Mouse (Mus musculus) cerebellum, postnatal 4 days (tissue): Measurements from ENCODE around the gene Ifitm6.
"Not testable (repeated sequence)": the region's sequence is repeated elsewhere in the genome, so short reads cannot be mapped to it uniquely, and the experiment has no call there.

Source experiments
- DNase-seq, 2 experiments: peaks; one replicate each; pipeline ENCODE4 v3.0.0; 2022; ENCODE audit warnings: low spot score in 2 of 2, mixed read lengths in 1 of 2

The Ifitm6 gene

DNA sequence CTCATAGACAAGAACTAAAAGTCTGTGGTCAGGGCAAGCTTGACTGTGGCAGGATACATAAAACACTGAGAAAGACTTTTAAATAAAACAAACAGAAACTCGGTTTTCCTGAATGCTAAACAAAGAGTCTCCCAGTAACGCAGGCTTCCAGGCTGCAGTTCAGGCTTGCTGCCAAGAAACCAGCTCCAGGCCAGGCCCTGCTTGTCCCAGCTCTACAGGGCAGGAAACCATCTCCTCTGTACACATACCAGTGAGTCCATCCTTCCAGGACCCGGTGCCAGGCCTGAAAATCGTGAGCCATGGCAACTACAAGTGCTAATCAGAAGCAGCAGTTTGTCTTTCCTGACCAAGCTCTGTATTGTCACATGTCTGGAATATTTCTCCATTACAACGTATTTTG lies 23.9 kb upstream of the Ifitm6 start:
- DNase-seq: peak; percentile 37 to 65

DNA sequence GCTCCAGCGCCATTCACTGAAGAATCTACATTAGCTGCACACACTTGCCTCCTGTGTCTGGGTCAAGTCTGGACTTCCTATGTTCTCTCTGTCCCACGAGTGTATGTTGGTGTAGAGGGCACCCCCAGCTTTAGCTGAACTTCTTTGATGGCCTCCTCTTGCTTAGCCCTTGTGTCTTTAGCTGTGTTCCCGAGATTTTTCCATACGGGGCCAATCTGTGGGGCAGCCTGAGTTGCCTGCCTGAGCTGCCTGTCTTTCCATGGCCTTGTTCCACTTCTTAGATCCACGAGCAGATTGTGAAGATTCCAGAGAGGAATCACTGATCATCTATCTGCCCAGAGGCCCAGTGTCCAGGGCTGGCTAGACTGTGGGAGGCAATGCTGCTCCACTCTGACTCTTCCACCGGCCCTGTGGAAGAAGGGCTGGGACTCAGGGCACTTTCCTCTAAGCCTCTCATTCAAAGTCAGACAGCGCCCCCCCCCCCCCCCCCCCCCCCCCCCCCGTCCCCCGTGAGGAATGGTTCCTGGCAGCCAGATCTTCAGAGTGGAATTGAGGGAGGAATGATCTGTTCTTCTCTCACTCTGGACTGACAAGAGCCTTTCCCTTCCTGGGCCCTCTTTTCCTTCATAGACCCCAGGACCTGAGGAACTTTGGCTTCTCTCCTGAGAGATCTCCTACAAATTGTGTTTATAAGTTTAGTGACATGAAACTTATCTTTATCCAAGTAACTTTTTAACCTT lies 23.3 kb upstream of the Ifitm6 start:
- no peak for DNase-seq

DNA sequence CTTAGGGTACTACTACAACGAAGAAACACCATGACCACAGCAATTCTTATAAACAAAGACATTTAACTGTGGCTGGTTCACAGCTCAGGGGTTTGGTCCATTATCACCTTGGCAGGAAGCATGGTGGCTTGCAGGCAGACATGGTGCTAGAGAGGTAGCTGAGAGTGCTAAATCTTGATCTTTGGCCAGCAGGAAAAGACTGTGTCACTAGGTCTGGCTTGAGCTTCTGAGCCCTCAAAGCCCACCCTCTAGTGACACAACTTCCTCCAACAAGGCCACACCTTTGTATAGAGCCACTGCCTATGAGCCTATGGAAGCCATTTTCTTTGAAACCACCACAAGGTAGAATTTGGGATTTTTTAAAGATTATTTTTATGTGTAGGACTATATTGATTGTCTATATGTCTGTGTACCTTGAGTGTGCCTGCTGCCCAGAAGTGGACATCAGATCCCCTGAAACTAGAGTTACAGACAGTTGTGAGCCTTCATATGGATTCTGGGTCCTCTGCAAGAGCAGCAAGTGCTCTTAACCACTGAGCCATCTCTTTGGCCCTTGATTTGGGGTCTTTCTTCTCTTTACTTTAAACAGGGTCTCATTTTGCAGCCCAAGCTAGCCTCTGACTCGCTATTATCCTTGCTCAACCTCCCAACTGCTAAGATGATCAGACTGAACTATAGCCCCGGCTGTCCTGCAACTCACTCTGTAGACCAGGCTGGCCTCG lies 21.8 kb upstream of the Ifitm6 start:
- DNase-seq: no peak

DNA sequence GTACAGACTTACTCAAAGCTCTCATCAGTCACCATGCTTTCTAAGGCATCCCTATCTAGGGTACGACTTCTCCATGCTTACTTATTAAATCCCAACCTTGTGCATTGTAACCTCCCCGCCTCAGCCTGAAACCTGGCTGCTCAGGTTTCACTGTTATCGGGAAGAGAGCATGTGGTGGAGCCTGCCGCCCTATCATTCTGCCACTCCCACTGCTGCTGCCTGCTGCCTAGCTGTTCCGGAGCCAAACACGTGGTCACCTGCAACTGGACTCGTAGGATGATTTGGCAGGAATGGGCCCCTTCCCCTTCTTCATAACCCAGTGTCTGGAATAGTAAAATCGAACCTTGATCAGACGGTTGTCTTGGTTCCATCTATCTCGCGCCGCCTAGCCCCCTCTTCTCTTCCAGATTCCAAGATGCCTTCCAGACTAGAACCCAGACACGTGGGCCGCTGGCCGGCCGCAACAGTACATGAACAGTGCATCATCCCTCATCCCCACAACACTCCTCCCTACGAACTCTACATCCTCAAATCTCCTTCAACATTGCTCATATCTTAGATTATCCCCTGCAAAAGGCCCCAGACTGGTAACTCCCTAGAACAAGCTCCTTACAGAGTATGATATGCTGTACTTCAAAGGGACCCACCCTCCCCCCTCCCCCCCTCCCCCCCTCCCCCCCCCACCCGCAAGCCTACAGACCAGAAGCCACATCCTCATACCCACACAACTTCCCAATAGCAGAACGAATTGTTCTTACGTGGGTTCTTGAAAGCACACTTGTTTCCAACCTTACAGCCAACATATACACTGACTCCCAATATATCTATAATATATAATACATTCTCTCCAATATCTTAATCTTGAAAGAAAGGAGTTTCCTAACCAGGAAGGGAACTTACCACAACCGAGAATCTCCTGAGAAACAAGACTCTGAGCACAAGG lies 20.6 kb upstream of the Ifitm6 start:
- no peak for DNase-seq

DNA sequence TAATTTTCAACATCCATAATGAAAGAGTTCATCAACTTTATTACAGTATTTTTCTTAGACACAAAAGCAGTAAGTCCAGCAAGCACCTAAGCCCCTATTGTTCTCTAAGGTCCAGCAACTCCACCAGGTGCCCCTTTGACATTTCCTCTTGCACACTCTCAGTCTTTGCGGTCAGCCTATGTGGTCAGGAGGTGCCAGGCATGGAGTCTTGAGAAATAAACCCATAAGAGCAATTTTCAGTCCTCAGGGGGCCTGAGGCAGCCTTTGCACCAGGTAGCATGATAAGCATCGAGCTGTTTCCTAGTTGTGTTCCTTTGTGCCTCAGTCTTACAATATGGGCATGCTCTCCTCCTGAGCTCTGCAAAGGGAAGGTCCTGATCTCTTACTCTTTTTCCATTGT lies 18.9 kb upstream of the Ifitm6 start:
- not testable (repeated sequence) for DNase-seq

DNA sequence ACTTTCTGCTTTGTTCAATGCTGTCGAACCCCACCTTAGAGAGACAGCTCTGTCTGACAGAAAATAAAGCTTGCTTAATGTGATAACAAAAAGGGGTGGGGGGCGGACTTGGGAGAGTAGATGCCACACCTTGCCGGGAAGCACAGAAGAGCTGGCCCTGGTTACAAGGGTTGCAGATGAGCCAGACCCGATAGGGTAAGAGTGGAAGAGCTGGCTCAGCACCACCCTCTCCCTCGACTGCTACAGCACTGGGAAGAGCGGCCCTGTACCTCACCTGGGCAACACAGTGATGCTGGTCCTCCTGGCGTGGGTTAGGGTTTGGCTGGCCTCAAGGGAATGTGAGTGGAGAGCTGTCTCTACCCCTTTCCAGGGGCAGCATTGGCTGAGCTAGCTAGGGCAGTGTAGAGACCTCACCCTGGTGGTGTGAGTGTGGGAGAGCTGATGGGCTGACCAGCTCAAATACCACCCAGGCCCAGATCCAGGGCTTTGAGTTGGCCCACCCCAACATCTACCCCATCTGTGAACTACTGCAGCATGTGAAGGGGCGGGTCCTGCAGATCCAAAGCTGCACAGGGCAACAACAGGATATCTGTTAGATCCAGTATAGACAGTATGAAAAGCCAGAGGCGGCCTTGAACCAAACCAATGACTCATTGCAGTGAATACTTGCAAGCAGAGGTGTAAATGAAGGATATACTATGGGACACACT lies 14.9 kb upstream of the Ifitm6 start:
- no peak for DNase-seq

DNA sequence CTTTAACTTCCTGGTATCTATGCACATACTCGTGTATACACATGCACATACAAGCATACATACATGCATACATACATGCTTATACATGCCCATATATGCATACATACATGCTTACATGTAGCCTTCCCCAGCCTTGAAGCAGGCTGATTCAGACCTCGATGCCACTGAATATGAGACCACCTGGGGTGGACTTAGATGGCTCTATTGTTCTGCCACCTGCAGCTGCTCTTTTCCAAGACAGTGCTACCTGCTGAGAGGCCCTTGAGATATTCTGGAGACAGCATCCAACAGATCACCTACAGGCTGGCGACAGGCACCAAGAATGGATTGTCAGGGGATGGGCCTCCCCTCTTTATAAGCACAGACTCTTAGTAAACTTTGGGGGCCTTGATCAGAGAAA lies 12.7 kb upstream of the Ifitm6 start:
- DNase-seq: no peak

DNA sequence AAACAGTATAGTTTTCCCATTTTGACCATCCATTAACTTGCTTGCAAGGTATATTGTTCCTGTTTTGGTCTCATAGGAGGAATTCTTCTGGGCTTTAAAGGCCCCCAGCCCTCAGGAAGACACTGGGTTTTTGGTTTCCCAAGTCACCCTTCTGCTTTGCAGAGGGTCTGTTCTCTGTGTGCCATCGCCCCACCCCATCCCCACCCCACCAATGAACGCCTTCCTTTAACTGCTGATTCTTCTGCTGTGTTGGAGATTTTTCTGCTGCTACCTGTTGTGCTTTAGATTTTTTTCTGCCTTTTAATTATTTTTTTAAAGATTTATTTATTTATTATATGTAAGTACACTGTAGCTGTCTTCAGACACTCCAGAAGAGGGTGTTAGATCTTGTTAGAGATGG lies 11.1 kb upstream of the Ifitm6 start, which contains the start of gene Gm17387:
Gene Gm17387, plus strand, starts transcription at position 301 of the 400 bp plus-strand sequence.
- no peak for DNase-seq

DNA sequence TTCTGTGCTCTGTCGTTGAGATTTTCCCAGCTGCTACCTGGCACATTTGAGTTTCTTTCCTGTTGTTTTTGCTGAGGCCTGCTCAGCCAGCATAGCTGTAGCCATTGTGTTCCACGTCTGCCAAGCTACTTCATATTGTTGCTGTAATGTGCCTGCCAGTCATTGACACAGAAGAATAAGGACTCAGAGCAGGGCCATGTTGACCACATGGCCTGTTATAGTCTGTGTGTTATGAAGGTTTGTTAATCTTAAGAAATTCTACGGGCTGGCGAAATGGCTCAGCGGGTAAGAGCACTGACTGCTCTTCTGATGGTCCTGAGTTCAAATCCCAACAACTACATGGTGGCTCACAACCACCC lies 9.0 kb upstream of the Ifitm6 start:
- no peak for DNase-seq

DNA sequence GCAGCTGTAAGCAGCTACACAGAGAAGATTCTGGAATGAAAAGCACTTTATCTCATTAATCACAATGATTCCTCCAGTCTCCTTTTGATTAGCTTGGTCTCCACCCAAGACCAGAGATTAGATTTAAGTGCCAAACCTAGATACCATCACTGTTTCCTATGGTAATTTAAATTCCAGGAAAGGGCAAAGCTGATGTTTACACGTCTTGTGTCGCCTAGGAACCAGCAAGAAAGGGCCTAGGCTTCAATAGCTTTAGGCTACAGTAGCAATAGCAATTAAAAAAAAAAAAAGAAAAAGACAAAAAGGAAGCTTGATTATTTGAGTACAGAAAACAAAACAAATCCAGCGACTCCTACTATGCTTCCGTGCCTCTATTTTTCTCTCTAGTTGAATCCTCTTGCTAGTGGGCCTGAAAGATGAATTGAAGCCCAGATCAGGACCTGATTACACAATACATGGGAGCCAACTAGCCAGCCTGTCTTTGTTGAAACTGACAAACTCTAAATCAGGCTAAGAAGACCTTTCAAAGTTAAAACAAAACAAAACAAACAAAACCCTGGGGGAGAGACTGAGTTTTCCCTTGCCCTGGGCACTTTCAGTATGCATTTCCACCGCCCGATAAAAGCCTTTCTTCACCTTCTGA lies 8.5 kb upstream of the Ifitm6 start:
- no peak for DNase-seq

DNA sequence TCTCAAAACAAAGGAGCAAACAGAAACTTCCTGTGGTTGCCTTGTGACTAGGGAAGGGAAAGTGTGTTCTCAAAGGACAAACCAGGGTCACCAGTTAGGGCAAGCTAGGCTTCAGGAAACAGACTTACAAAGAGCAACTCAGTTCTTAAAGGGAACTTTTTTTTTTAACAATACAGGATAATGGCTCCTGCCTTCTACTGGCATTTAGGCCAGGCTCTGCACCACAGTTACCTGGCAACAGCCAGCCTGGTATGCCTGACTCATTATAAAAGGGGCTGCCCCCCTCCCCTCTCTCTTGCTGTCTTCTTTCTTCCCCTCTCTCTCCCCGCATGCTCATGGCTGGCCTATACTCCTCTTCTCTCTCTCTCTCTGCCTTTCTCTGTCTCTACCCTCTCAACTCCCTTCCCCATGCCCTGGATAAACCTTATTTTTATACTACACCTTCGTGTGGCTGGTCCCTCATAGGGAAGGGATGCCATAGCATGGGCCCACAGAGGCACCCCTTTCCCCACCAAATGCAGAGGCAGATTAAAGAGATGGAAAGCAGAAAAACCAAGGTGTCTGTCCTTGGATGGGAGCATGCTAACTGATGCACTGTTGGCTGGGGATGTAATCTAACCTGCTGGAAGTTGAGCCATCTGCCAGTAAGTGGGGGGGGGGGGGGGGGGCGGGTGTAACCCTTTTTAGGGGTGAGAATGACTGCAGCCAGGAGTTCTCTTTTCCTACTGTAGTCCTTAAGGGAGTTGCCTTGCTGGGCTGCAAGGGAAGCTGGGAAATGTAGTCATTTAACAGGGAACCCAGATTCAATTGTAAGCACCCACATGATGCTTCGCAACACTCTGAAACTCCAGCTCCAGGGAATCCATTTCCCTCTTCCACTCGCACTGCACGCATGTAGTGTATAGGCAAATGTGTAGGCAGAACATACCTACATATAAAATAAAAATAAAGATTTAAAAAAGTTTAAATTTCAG lies 7.4 kb upstream of the Ifitm6 start:
- no peak for DNase-seq

DNA sequence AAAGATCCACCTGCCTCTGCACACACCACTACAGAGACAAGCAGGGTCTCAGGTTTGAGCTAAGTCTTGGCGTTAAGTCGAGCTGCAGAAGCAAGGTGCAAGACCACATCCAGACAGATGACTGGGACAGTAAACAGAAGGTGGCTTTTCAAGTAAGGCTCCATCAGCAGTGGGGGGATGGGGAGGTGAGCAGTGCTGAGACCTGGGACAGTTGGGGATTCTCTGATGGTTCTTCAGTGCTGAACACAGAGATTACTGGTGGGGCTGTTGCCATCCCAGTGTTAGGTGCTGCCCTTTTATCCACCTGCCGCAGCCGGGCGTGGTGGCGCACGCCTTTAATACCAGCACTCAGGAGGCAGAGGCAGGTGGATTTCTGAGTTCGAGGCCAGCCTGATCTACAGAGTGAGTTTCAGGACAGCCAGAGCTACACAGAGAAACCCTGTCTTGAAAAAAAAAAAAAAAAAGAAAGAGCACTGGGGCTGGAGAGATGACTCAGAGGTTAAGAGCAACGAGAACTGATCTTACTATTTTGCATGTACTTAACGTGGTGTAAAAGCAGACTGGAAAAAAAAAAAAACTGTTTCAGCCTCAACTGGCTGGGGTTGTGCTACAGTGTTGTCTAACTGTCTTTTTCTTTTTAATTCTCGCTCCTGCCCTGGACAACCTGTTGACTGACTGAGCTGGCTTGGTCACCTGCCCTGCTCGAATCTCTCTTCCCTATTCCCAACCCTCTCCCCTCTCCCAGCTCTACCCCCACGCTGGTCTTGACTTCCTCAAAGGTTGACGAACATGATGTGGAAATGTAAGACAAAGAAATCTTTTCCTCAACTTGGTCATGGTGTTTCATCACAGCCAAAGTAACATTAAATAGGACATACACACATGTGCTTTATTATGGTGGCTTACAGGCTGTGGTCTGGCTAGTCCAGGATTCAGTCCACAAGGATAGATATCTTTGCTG lies 4.0 kb upstream of the Ifitm6 start:
- no peak for DNase-seq

DNA sequence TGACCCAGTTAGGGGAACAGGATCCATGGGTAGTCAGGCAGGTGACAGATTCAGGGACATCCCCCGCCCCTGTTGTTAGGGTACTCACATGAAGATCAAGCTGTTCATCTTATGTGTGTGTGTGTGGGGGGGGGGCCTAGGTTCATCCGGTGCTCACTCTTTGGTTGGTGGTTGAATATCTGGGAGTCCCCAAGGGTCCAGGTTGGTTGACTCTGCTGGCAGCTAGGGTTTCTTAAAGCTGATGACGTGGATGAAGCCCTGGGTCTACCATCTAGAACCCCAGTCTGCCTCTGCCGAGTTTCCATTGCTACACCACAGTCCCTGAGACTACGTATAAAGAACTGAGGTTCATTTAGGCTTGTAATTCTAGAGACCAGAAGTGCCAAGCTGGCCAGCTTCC lies 1.3 kb upstream of the Ifitm6 start:
- DNase-seq: no peak

DNA sequence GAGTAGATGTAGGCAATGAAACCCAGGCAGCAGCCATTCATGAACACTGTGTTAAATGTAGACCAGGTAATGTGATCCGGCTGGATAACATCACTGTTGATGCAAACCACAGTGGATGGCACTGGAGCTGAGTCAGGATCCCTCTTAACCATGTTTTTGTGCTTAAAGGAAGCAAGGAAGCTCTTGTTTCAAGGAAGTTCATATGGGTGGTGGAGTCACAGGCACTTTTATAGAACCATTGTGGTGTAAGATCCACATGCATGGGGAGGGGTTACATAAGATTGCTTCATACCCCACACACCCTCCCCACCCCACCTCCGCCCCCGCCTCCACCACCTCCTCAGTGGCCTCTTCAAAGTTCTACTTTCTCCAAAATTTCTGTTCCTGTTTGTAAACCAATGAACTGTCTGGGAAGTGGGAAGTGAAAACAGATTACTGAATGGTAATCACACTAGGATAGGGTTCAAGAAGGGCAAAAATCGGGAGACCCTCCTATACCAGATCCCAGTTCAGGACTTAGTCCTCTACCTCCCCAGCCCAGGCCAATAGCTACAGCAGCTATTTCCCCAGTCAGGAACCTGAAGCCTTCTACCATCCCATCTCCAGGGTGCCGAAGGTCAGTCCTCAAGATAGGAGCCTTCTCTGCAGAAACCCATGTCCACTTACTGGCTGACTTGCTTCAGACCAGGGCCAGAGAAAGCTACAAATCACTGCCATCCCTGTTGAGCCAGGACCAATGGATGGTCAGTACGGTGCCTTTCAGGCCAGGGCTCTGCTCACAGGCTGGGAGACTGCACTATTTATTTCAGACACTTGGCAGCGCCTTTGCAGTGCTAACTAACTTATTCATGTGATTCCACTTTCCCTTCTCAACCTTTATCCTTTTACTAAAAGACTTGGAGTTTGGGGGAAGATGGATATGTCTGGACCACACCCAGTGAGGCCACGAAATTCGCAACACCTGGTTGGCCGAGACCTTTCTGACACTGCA lies 722 bp downstream of the Ifitm6 start:
- no peak for DNase-seq

DNA sequence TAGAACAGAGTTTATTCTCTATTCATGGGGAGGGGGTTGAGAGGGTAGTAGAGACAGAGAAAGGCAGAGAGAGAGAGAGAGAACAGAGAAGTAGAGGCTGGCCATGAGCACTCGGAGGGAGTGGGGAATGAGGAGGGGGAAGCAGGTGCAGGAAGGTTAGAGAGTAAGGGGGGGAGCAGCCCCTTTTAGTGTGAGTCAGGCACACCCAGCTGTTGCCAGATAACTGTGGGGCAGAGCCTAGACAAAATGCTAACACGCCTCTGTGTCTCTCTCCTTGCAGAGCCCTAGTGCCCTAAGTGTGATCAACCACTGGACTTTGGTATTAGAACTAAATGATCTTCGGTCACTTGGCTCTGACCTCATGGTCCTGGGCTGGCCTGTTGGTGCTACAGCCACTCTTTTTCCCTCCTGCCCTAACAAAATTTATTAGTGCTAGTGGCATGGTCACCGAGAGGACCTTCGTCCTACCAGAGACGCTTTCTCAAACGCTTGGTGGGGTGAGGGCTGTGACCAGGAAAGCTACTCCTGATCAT lies 6.4 kb downstream of the Ifitm6 start:
- DNase-seq: no peak

DNA sequence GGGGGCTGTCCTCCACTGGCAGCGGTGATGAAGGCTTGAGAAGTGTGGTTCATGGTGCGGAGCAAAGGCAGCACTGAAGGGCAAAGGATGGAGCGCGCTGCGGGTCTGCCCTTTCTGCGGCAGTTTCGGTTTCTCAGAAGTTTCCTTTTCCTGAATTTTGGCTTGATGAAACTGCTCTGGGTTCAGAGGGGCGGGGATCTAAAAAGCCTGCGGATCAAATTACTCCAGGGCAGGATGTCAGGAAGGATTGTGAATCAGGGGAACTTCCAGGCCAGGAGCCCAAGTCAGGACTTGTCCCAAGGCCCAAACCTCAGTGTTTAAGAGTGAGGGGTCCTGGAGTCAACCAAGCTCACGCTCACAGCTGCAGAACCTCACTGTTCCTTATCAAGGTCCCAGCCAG lies 7.1 kb downstream of the Ifitm6 start, which contains the start of gene Ifitm3:
Gene Ifitm3, minus strand, starts transcription at position 178 of the 400 bp plus-strand sequence.
- DNase-seq: no peak

DNA sequence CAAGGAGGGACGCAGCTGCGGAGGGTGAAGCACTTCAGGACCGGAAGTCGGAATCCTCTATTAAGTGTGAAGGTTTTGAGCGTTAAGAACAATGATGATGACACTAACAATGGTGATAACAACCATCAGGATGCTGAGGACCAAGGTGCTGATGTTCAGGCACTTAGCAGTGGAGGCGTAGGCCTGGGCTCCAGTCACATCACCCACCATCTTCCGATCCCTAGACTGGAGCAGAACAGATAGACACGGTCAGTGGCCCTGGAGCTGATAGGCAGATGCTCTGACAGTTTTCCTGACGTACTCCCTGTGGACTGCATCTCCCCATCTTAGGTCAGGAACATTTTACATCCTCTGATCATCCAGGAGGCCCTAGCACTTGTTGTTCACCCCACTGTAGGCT lies 8.1 kb downstream of the Ifitm6 start:
- DNase-seq: no peak
